Mouse (Mus musculus) ES-E14 (cell line): ENCODE data around the gene Tnfsf8. TPM values are rescaled to one million over a fixed set of nuclear protein-coding genes. Genes with fewer than 3 reads are reported as not detected.

Source experiments
- DNase-seq: peaks from one replicate; pipeline ENCODE4 v3.0.0-alpha.2; 2013; ENCODE audit warnings: low read depth, low spot score
- H3K27ac ChIP-seq: 2 replicates; pipeline ENCODE4 v1.5.1; 2012; ENCODE audit warnings: low read depth, mild to moderate bottlenecking, low read length, moderate library complexity, mixed read lengths; ENCODE audit not compliant: poor library complexity, insufficient read depth, severe bottlenecking
- H3K36me3 ChIP-seq: 2 replicates; pipeline ENCODE4 v1.6.1; 2012; ENCODE audit warnings: mild to moderate bottlenecking, low read length, moderate library complexity, mixed read lengths; ENCODE audit not compliant: control insufficient read depth, poor library complexity, insufficient read depth, severe bottlenecking
- H3K4me1 ChIP-seq, 2 experiments: fragments of 150-350 bp in 1 of 2; sonication (generic) in 1 of 2; 2 replicates each; pipeline ENCODE4 v1.6.1; 2012; ENCODE audit warnings: low read length in 2 of 2, mild to moderate bottlenecking in 1 of 2, mixed read lengths in 1 of 2; ENCODE audit not compliant: control insufficient read depth in 2 of 2, insufficient read depth in 2 of 2, poor library complexity in 1 of 2
- H3K4me3 ChIP-seq, 2 experiments: fragments of 150-350 bp in 1 of 2; sonication (generic) in 1 of 2; 2 replicates each; pipeline ENCODE4 v1.5.1; 2012; ENCODE audit warnings: low read length in 2 of 2, low read depth in 1 of 2, mild to moderate bottlenecking in 1 of 2, mixed read lengths in 1 of 2; ENCODE audit not compliant: insufficient read depth in 1 of 2, poor library complexity in 1 of 2, severe bottlenecking in 1 of 2
- H3K9ac ChIP-seq: 2 replicates; pipeline ENCODE4 v1.6.1; 2012; ENCODE audit warnings: low read depth, mild to moderate bottlenecking, low read length, mixed read lengths; ENCODE audit not compliant: poor library complexity, insufficient read depth, severe bottlenecking
- H3K9me3 ChIP-seq: fragments of 150-350 bp; sonication (generic); 2 replicates; pipeline ENCODE4 v1.6.1; 2012; ENCODE audit warnings: low read depth, mild to moderate bottlenecking, low read length; ENCODE audit not compliant: control insufficient read depth, insufficient read depth
- CHD2 ChIP-seq: IDR thresholded peaks from 2 replicates; pipeline ENCODE4 v1.6.1; 2014; ENCODE audit warnings: mild to moderate bottlenecking, low read depth, low read length, inconsistent platforms
- HCFC1 ChIP-seq: IDR thresholded peaks from 2 replicates; pipeline ENCODE4 v1.6.1; 2012; ENCODE audit warnings: low read length, inconsistent platforms, borderline replicate concordance; ENCODE audit not compliant: insufficient read depth
- MAFK ChIP-seq: IDR thresholded peaks from 2 replicates; pipeline ENCODE4 v1.6.1; 2014; ENCODE audit warnings: mild to moderate bottlenecking, low read depth, low read length, inconsistent platforms; ENCODE audit not compliant: insufficient read depth
- ZC3H11A ChIP-seq: IDR thresholded peaks from 2 replicates; pipeline ENCODE4 v1.6.1; 2012; ENCODE audit warnings: low read depth, mild to moderate bottlenecking, inconsistent platforms, low read length, borderline replicate concordance
- ZNF384 ChIP-seq: IDR thresholded peaks from 2 replicates; pipeline ENCODE4 v1.6.1; 2012; ENCODE audit warnings: low read depth, low read length, inconsistent platforms
- in situ Hi-C, 2 experiments: fragments of 600-800 bp; cut with MboI; formaldehyde crosslinking; loops; one replicate each; pipeline ENCODE4 v1.15.1; 2025; ENCODE audit warnings: low sequenced_read_pairs in 2 of 2, inconsistent platforms in 1 of 2; ENCODE audit not compliant: unreplicated experiment in 2 of 2
- total RNA-seq: library from RNA; depleted of rRNA; stranded (reverse); fragments of 300-350 nt; gene quantifications from 2 replicates; pipeline ENCODE4 v1.2.3, GENCODE M21; 2012

Gene Tnfsf8
- total RNA-seq, 1 experiment: 0.04 TPM

GRCm38 (mm10) chr4:63840457-63840856, 20.7 kb downstream of the Tnfsf8 start:
- H3K9ac ChIP-seq: no peak overlapping the region
- H3K9me3 ChIP-seq: no peaks in the 10 kb centered on the region
- DNase-seq: no peak
- no peaks in the 10 kb centered on the region for H3K4me1 ChIP-seq
- no peak for TF ChIP-seq HCFC1
- no peak for TF ChIP-seq ZC3H11A
- H3K27ac ChIP-seq: no peak overlapping the region
- in situ Hi-C loops: no loop called here
- H3K4me3 ChIP-seq: no peak overlapping the region
- H3K36me3 ChIP-seq: no peaks in the 10 kb centered on the region

DNA sequence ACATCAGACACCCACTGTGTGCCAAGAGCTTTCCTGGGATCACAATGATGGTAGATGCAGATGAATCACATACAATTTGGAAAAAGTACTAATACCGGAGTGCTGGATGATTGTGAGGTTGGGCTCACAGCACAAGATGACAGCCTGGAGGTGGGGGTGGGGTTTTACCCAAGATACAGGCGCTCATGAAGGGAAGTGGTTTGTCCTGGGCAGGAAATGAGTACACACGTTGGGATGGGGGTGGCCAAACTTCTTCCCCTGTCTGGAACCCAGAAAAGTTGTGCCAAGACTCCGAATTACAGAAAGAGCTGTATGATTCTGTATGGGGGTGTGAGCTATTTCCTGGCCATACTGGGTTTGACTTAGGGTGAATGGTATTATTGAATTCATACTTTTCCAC, 38.0 kb downstream of the Tnfsf8 start:
- TF ChIP-seq CHD2: no peak
- TF ChIP-seq ZNF384: no peak
- no peak for TF ChIP-seq MAFK
- no peaks in the 10 kb centered on the region for H3K9me3 ChIP-seq
- no peaks in the 10 kb centered on the region for H3K36me3 ChIP-seq
- H3K4me1 ChIP-seq: no peaks in the 10 kb centered on the region
- H3K4me3 ChIP-seq: no peak overlapping the region
- no peak for DNase-seq
- H3K9ac ChIP-seq: no peak overlapping the region
- no peak overlapping the region for H3K27ac ChIP-seq
- in situ Hi-C loops: no loop called here

DNA sequence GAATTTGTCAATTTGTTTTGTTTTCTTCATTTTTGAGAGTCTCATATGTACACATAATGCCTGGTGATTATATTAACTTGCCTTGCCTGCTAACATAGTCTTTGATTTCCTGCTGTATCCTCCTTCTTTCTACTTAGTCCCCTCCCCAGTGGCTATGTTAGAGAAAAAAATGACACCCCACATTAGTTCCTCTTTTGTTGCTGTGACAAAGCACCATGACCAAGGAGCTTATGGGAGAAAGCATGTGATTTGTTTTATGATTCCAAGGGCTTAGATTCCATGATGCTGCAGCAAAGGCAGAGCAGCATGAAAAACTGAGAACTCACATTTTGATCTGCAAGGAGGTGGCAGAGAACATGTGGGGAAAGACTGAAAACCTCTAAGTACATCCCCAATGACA, 43.6 kb downstream of the Tnfsf8 start:
- Histone ChIP-seq H3K9ac (no peak overlapping the region), H3K27ac (no peak overlapping the region), H3K9me3 (no peaks in the 10 kb centered on the region), H3K4me3 (no peak overlapping the region), H3K36me3 (no peaks in the 10 kb centered on the region), H3K4me1 (no peaks in the 10 kb centered on the region)
- no peak for DNase-seq
- no peak for TF ChIP-seq ZNF384
- no peak for TF ChIP-seq CHD2
- TF ChIP-seq HCFC1: no peak
- TF ChIP-seq ZC3H11A: no peak
- TF ChIP-seq MAFK: no peak
- in situ Hi-C loops: no loop called here

DNA sequence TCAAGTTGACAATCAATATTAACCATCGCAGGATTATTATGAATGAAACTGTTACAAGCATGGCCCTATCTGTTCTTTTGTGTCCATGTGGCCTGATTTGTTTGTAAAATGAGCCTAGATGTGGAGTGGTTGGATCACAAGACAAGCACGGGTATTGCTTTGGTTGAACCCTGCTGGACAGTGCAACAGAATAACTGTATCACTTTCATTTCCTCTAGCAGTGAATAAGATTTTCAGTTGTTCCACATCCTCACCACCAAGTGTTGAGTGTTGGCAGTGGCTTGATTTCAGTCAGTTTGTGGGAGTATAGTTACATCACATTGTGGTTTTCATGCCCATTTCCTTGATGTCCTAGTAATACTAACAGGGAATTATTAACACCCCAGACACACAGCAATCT, 45.5 kb downstream of the Tnfsf8 start:
- no peaks in the 10 kb centered on the region for H3K36me3 ChIP-seq
- H3K27ac ChIP-seq: no peak overlapping the region
- no peaks in the 10 kb centered on the region for H3K9me3 ChIP-seq
- no peak for DNase-seq
- in situ Hi-C loops: no loop called here
- TF ChIP-seq MAFK (no peak), HCFC1 (no peak), CHD2 (no peak), ZNF384 (no peak), ZC3H11A (no peak)
- no peak overlapping the region for H3K4me3 ChIP-seq
- H3K4me1 ChIP-seq: no peaks in the 10 kb centered on the region
- no peak overlapping the region for H3K9ac ChIP-seq

DNA sequence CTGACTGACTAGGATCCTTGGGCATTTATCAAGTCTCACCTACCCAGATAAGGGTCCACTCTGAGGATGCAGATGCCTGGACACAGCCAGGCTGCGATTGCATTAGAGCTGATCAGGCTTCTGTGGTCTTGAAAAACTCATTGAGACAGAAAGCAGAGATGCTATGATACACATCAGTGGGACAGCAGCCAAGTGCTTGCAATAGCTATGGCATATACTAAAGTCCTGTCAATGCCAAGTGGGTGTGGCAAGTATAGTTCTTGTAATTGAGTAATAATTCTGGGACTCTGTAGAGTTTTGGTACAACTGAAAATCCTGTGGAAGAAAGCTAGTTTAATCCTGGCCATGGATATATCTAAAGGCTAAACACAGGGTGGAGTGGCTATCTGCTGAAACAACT, 63.1 kb downstream of the Tnfsf8 start:
- in situ Hi-C loops: no loop called here

More for the DNA sequence above, 63.1 kb downstream of the Tnfsf8 start:
- H3K9ac ChIP-seq: no peak overlapping the region
- no peaks in the 10 kb centered on the region for H3K4me1 ChIP-seq
- H3K27ac ChIP-seq: no peak overlapping the region
- TF ChIP-seq MAFK: no peak
- TF ChIP-seq CHD2: no peak
- TF ChIP-seq ZNF384: no peak
- TF ChIP-seq HCFC1: no peak
- TF ChIP-seq ZC3H11A: no peak
- no peak overlapping the region for H3K4me3 ChIP-seq
- H3K9me3 ChIP-seq: no peaks in the 10 kb centered on the region
- H3K36me3 ChIP-seq: no peaks in the 10 kb centered on the region
- DNase-seq: no peak
